Mouse (Mus musculus): ENCODE measurements around the gene Tmem131.

Tmem131 gene

GRCm38 (mm10) chr1:36784365-36785134, 158.9 kb downstream of the Tmem131 start:
- peak; percentile 51 to 82 for DNase-seq (ENCODE audit: low spot score in 2 of 2)

- DNase-seq (ENCODE audit: low spot score in 2 of 2), result no peak
Measured at GRCm38 (mm10) chr1:36782476-36782875, 161.0 kb downstream of the Tmem131 start.

- no peak for DNase-seq (ENCODE audit: low spot score in 2 of 2)
Measured at GRCm38 (mm10) chr1:36780793-36781192, 162.7 kb downstream of the Tmem131 start.

- no peak for DNase-seq (ENCODE audit: low spot score in 2 of 2)
Measured at GRCm38 (mm10) chr1:36772198-36772934, 171.1 kb downstream of the Tmem131 start.

GRCm38 (mm10) chr1:36770998-36771397, 172.5 kb downstream of the Tmem131 start:
- no peak for DNase-seq (ENCODE audit: low spot score in 2 of 2)

GRCm38 (mm10) chr1:36769951-36770350, 173.5 kb downstream of the Tmem131 start:
- no peak for DNase-seq (ENCODE audit: low spot score in 2 of 2)

GRCm38 (mm10) chr1:36768786-36769185, 174.7 kb downstream of the Tmem131 start:
- DNase-seq (ENCODE audit: low spot score in 2 of 2), result no peak

GRCm38 (mm10) chr1:36767321-36767720, 176.1 kb downstream of the Tmem131 start:
- DNase-seq (ENCODE audit: low spot score in 2 of 2), result no peak

- no peak for DNase-seq (ENCODE audit: low spot score in 2 of 2)
Measured at GRCm38 (mm10) chr1:36766431-36767205, 176.8 kb downstream of the Tmem131 start.

- no peak for DNase-seq (ENCODE audit: low spot score in 2 of 2)
Measured at GRCm38 (mm10) chr1:36761568-36761967, 181.9 kb downstream of the Tmem131 start, which contains the start of gene Zap70. Gene Zap70 (plus strand): TSS chr1:36761798.

- DNase-seq (ENCODE audit: low spot score in 2 of 2), result no peak
Measured at GRCm38 (mm10) chr1:36761061-36761460, 182.4 kb downstream of the Tmem131 start.

GRCm38 (mm10) chr1:36760401-36760800, 183.1 kb downstream of the Tmem131 start:
- no peak for DNase-seq (ENCODE audit: low spot score in 2 of 2)

GRCm38 (mm10) chr1:36759076-36759475, 184.4 kb downstream of the Tmem131 start:
- no peak for DNase-seq (ENCODE audit: low spot score in 2 of 2)

GRCm38 (mm10) chr1:36758553-36758952, 184.9 kb downstream of the Tmem131 start:
- DNase-seq (ENCODE audit: low spot score in 2 of 2), result no peak

- DNase-seq (ENCODE audit: low spot score in 2 of 2), result no peak
Measured at GRCm38 (mm10) chr1:36753932-36754675, 189.4 kb downstream of the Tmem131 start.

- no peak for DNase-seq (ENCODE audit: low spot score in 2 of 2)
Measured at GRCm38 (mm10) chr1:36746452-36746851, 197.0 kb downstream of the Tmem131 start.

GRCm38 (mm10) chr1:36745661-36746060, 197.8 kb downstream of the Tmem131 start:
- DNase-seq (ENCODE audit: low spot score in 2 of 2), result no peak

- peak; percentile 49 to 72 for DNase-seq (ENCODE audit: low spot score in 2 of 2)
Measured at GRCm38 (mm10) chr1:36744268-36744944, 199.1 kb downstream of the Tmem131 start.

- no peak for DNase-seq (ENCODE audit: low spot score in 2 of 2)
Measured at GRCm38 (mm10) chr1:36743046-36743445, 200.4 kb downstream of the Tmem131 start.

Data from urinary bladder, postnatal 4 days (tissue).